Mouse (Mus musculus) G1E (cell line): Measurements from ENCODE around the gene Eid2. TPM values are rescaled to one million over a fixed set of nuclear protein-coding genes. Genes with fewer than 3 reads are reported as not detected.

ENCODE experiments used
- ATAC-seq: 2 replicates; pipeline ENCODE4 v1.8.0; 2016; ENCODE audit warnings: mild to moderate bottlenecking; ENCODE audit not compliant: insufficient number of reproducible peaks, poor library complexity, low FRiP score, severe bottlenecking; ENCODE audit errors: extremely low read depth
- DNase-seq: peaks from one replicate; pipeline ENCODE4 v3.0.0; 2012; ENCODE audit warnings: low spot score
- H3K27me3 ChIP-seq: 2 replicates; pipeline ENCODE4 v1.6.1; 2012; ENCODE audit warnings: mild to moderate bottlenecking, low read length, inconsistent platforms; ENCODE audit not compliant: insufficient read depth
- H3K36me3 ChIP-seq: replicated peaks from 2 replicates; pipeline ENCODE3; 2012; ENCODE audit warnings: mild to moderate bottlenecking, inconsistent platforms
- H3K4me1 ChIP-seq: 2 replicates; pipeline ENCODE4 v1.6.1; 2012; ENCODE audit warnings: low read depth, low read length, inconsistent platforms, mixed read lengths; ENCODE audit not compliant: insufficient read depth
- H3K4me3 ChIP-seq: 2 replicates; pipeline ENCODE4 v1.5.1; 2012; ENCODE audit warnings: low read depth, mild to moderate bottlenecking, inconsistent platforms, low read length, moderate library complexity, mixed read lengths
- H3K9me3 ChIP-seq: replicated peaks from 2 replicates; pipeline ENCODE4 v1.6.1; 2012; ENCODE audit warnings: inconsistent platforms
- CTCF ChIP-seq: IDR thresholded peaks from 2 replicates; pipeline ENCODE4 v1.5.1; 2012; ENCODE audit warnings: low read depth, low read length, inconsistent platforms, mixed read lengths
- GATA1 ChIP-seq: IDR thresholded peaks from 2 replicates; pipeline ENCODE4 v1.6.1; 2012; ENCODE audit warnings: borderline replicate concordance, low read length, inconsistent platforms, mixed read lengths
- GATA2 ChIP-seq: IDR thresholded peaks from 2 replicates; pipeline ENCODE4 v1.6.1; 2012; ENCODE audit warnings: low read depth, low read length, inconsistent platforms, borderline replicate concordance
- POLR2AphosphoS5 ChIP-seq: IDR thresholded peaks from 2 replicates; pipeline ENCODE4 v1.6.1; 2012; ENCODE audit warnings: low read depth, low read length, inconsistent platforms; ENCODE audit not compliant: insufficient replicate concordance
- TAL1 ChIP-seq: conservative IDR thresholded peaks from 2 replicates; pipeline ENCODE4 v1.6.1; 2012; ENCODE audit warnings: low read depth, low read length, inconsistent platforms, mixed read lengths
- polyA plus RNA-seq: library from polyadenylated mRNA; stranded (reverse); fragments of >175 nt; gene quantifications from 2 replicates; pipeline ENCODE4 v1.2.3, GENCODE M21; 2012
- total RNA-seq, 2 experiments: library from RNA; stranded (forward) in 1 of 2; stranded (reverse) in 1 of 2; fragments of 200-1000 nt in 1 of 2; fragments of >200 nt in 1 of 2; fragmentation: Nextera tagmentation in 1 of 2; gene quantifications; 2 replicates each; pipeline ENCODE4 v1.2.3; 2014 to 2017

Eid2 gene
- total and polyA plus RNA-seq, 3 experiments, result 18.0 to 51.7 (median 23.5) TPM

- Histone ChIP-seq H3K4me1 (peaks cover 54% of the 10 kb centered on the region), H3K9me3 (no peaks in the 10 kb centered on the region), H3K4me3 (peak overlapping the region; percentile 95; the same call in 1 of the 2 replicates), H3K27me3 (no peaks in the 10 kb centered on the region), H3K36me3 (peaks cover 72% of the 10 kb centered on the region)
- TF ChIP-seq CTCF (no peak), POLR2AphosphoS5 (no peak), GATA2 (no peak), GATA1 (no peak), TAL1 (no peak)
- DNase-seq, result peak; percentile 68
- peak; percentile 43 for ATAC-seq
Measured at GRCm38 (mm10) chr7:28309737-28310136, 42.1 kb downstream of the Eid2 start.

GRCm38 (mm10) chr7:28311151-28311925 lies 43.7 kb downstream of the Eid2 start:
- no peak for ATAC-seq
- peaks cover 72% of the 10 kb centered on the region for H3K36me3 ChIP-seq
- H3K4me3 ChIP-seq, result peak overlapping the region; percentile 95
- DNase-seq, result peak; percentile 38
- no peaks in the 10 kb centered on the region for H3K27me3 ChIP-seq
- TF ChIP-seq TAL1, result no peak
- no peak for TF ChIP-seq CTCF
- TF ChIP-seq POLR2AphosphoS5, result no peak
- TF ChIP-seq GATA2, result no peak
- no peak for TF ChIP-seq GATA1
- peaks cover 56% of the 10 kb centered on the region for H3K4me1 ChIP-seq
- no peaks in the 10 kb centered on the region for H3K9me3 ChIP-seq

- TF ChIP-seq TAL1, result no peak
- no peak for TF ChIP-seq GATA1
- TF ChIP-seq POLR2AphosphoS5, result no peak
- no peak for TF ChIP-seq CTCF
- TF ChIP-seq GATA2, result no peak
- no peaks in the 10 kb centered on the region for H3K9me3 ChIP-seq
- peak within 1 kb of the TSS; percentile 95 for H3K4me3 ChIP-seq
- ATAC-seq (peak; percentile 93), DNase-seq (peak; percentile 98)
- H3K4me1 ChIP-seq, result peaks cover 53% of the 10 kb centered on the region
- H3K36me3 ChIP-seq, result peaks cover 72% of the 10 kb centered on the region
- no peaks in the 10 kb centered on the region for H3K27me3 ChIP-seq
Measured at GRCm38 (mm10) chr7:28311926-28312543, 44.4 kb downstream of the Eid2 start, which contains the start of gene Timm50. TSS of gene Timm50 (minus strand) at chr7:28312072.

- Histone ChIP-seq H3K9me3 (no peaks in the 10 kb centered on the region), H3K4me1 (peaks cover 19% of the 10 kb centered on the region), H3K27me3 (no peaks in the 10 kb centered on the region), H3K36me3 (peaks cover 92% of the 10 kb centered on the region), H3K4me3 (no peak overlapping the region)
- no peak for TF ChIP-seq GATA2
- no peak for TF ChIP-seq POLR2AphosphoS5
- TF ChIP-seq TAL1, result no peak
- no peak for TF ChIP-seq CTCF
- no peak for TF ChIP-seq GATA1
- ATAC-seq, result no peak
- DNase-seq, result no peak
Measured at GRCm38 (mm10) chr7:28318036-28318435, 50.4 kb downstream of the Eid2 start.

- no peak overlapping the region for H3K4me3 ChIP-seq
- peaks cover 99% of the 10 kb centered on the region for H3K36me3 ChIP-seq
- H3K4me1 ChIP-seq, result peaks cover 18% of the 10 kb centered on the region
- TF ChIP-seq CTCF (no peak), POLR2AphosphoS5 (no peak), GATA2 (no peak), GATA1 (no peak), TAL1 (no peak)
- DNase-seq, result no peak
- H3K9me3 ChIP-seq, result no peaks in the 10 kb centered on the region
- H3K27me3 ChIP-seq, result no peaks in the 10 kb centered on the region
- ATAC-seq, result no peak
Measured at GRCm38 (mm10) chr7:28318714-28319113, 51.0 kb downstream of the Eid2 start.

Other genes with a start within 250 kb of the Eid2 start
- 140 and 154 TPM in 2 replicates for gene Psmc4, start 217.8 kb upstream of the Eid2 start, total RNA-seq (2014; fragmentation: Nextera tagmentation)
- 175 and 188 TPM in 2 replicates for gene Psmc4, start 217.8 kb upstream of the Eid2 start, total RNA-seq (2017)
- 96.9 and 123 TPM in 2 replicates for gene Psmc4, start 217.8 kb upstream of the Eid2 start, polyA plus RNA-seq
- gene Fcgbp, start 196.6 kb upstream of the Eid2 start, total RNA-seq (2014; fragmentation: Nextera tagmentation), result not detected in 2 replicates
- gene Fcgbp, start 196.6 kb upstream of the Eid2 start, total RNA-seq (2017), result 0.06 and 0.27 TPM in 2 replicates
- gene Fcgbp, start 196.6 kb upstream of the Eid2 start, polyA plus RNA-seq, result not detected in 2 replicates
- not detected in 2 replicates for gene 9530053A07Rik, start 138.4 kb upstream of the Eid2 start, total RNA-seq (2014; fragmentation: Nextera tagmentation)
- gene 9530053A07Rik, start 138.4 kb upstream of the Eid2 start, total RNA-seq (2017), result 0.12 and 0.22 TPM in 2 replicates
- not detected in 2 replicates for gene 9530053A07Rik, start 138.4 kb upstream of the Eid2 start, polyA plus RNA-seq
- gene Fbl, start 98.2 kb upstream of the Eid2 start, total RNA-seq (2014; fragmentation: Nextera tagmentation), result 71.4 and 78.3 TPM in 2 replicates
- 122 and 148 TPM in 2 replicates for gene Fbl, start 98.2 kb upstream of the Eid2 start, total RNA-seq (2017)
- gene Fbl, start 98.2 kb upstream of the Eid2 start, polyA plus RNA-seq, result 585 and 591 TPM in 2 replicates
- gene Dyrk1b, start 88.4 kb upstream of the Eid2 start, total RNA-seq (2014; fragmentation: Nextera tagmentation), result 17.5 and 24.8 TPM in 2 replicates
- 7.0 and 7.3 TPM in 2 replicates for gene Dyrk1b, start 88.4 kb upstream of the Eid2 start, total RNA-seq (2017)
- gene Dyrk1b, start 88.4 kb upstream of the Eid2 start, polyA plus RNA-seq, result 43.3 and 47.9 TPM in 2 replicates
- gene Eid2b, start 9.9 kb downstream of the Eid2 start, total RNA-seq (2014; fragmentation: Nextera tagmentation), result 7.3 and 8.9 TPM in 2 replicates
- gene Eid2b, start 9.9 kb downstream of the Eid2 start, total RNA-seq (2017), result 5.4 and 6.3 TPM in 2 replicates
- 17.6 and 20.9 TPM in 2 replicates for gene Eid2b, start 9.9 kb downstream of the Eid2 start, polyA plus RNA-seq
- gene Selenov, start 23.3 kb downstream of the Eid2 start, total RNA-seq (2014; fragmentation: Nextera tagmentation), result not detected in 2 replicates
- gene Selenov, start 23.3 kb downstream of the Eid2 start, total RNA-seq (2017), result 0.12 TPM in 1 of 2 replicates, not detected in the other
- gene Selenov, start 23.3 kb downstream of the Eid2 start, polyA plus RNA-seq, result not detected in 2 replicates
- gene Dll3, start 34.4 kb downstream of the Eid2 start, total RNA-seq (2014; fragmentation: Nextera tagmentation), result 1.2 TPM in 1 of 2 replicates, not detected in the other
- 0.49 TPM in 1 of 2 replicates, not detected in the other for gene Dll3, start 34.4 kb downstream of the Eid2 start, total RNA-seq (2017)
- 0.23 and 0.25 TPM in 2 replicates for gene Dll3, start 34.4 kb downstream of the Eid2 start, polyA plus RNA-seq
- gene Timm50, start 44.2 kb downstream of the Eid2 start, total RNA-seq (2014; fragmentation: Nextera tagmentation), result 107 and 113 TPM in 2 replicates
- 58.3 and 73.9 TPM in 2 replicates for gene Timm50, start 44.2 kb downstream of the Eid2 start, total RNA-seq (2017)
- 184 and 298 TPM in 2 replicates for gene Timm50, start 44.2 kb downstream of the Eid2 start, polyA plus RNA-seq
- gene Supt5, start 70.9 kb downstream of the Eid2 start, total RNA-seq (2014; fragmentation: Nextera tagmentation), result 80.5 and 97.7 TPM in 2 replicates
- 54.7 and 65.6 TPM in 2 replicates for gene Supt5, start 70.9 kb downstream of the Eid2 start, total RNA-seq (2017)
- gene Supt5, start 70.9 kb downstream of the Eid2 start, polyA plus RNA-seq, result 123 and 148 TPM in 2 replicates
- gene Rps16, start 82.8 kb downstream of the Eid2 start, total RNA-seq (2014; fragmentation: Nextera tagmentation), result 848 and 905 TPM in 2 replicates
- gene Rps16, start 82.8 kb downstream of the Eid2 start, total RNA-seq (2017), result 900 and 1,212 TPM in 2 replicates
- gene Rps16, start 82.8 kb downstream of the Eid2 start, polyA plus RNA-seq, result 1,941 and 2,248 TPM in 2 replicates
- 2.9 and 5.2 TPM in 2 replicates for gene Plekhg2, start 104.7 kb downstream of the Eid2 start, total RNA-seq (2014; fragmentation: Nextera tagmentation)
- gene Plekhg2, start 104.7 kb downstream of the Eid2 start, total RNA-seq (2017), result 1.7 and 3.4 TPM in 2 replicates
- 8.0 and 8.2 TPM in 2 replicates for gene Plekhg2, start 104.7 kb downstream of the Eid2 start, polyA plus RNA-seq
- 39.0 and 42.8 TPM in 2 replicates for gene Zfp36, start 112.4 kb downstream of the Eid2 start, total RNA-seq (2014; fragmentation: Nextera tagmentation)
- gene Zfp36, start 112.4 kb downstream of the Eid2 start, total RNA-seq (2017), result 20.4 and 21.3 TPM in 2 replicates
- 25.5 and 28.3 TPM in 2 replicates for gene Zfp36, start 112.4 kb downstream of the Eid2 start, polyA plus RNA-seq
- gene Med29, start 124.8 kb downstream of the Eid2 start, total RNA-seq (2014; fragmentation: Nextera tagmentation), result 15.4 and 21.9 TPM in 2 replicates
- 17.7 and 21.0 TPM in 2 replicates for gene Med29, start 124.8 kb downstream of the Eid2 start, total RNA-seq (2017)
- gene Med29, start 124.8 kb downstream of the Eid2 start, polyA plus RNA-seq, result 11.2 and 14.8 TPM in 2 replicates
- gene Paf1, start 125.1 kb downstream of the Eid2 start, total RNA-seq (2014; fragmentation: Nextera tagmentation), result 66.6 and 68.5 TPM in 2 replicates
- gene Paf1, start 125.1 kb downstream of the Eid2 start, total RNA-seq (2017), result 69.1 and 96.2 TPM in 2 replicates
- gene Paf1, start 125.1 kb downstream of the Eid2 start, polyA plus RNA-seq, result 103 and 170 TPM in 2 replicates
- 38.5 and 40.1 TPM in 2 replicates for gene Gmfg, start 169.6 kb downstream of the Eid2 start, total RNA-seq (2014; fragmentation: Nextera tagmentation)
- 249 and 272 TPM in 2 replicates for gene Gmfg, start 169.6 kb downstream of the Eid2 start, total RNA-seq (2017)
- gene Gmfg, start 169.6 kb downstream of the Eid2 start, polyA plus RNA-seq, result 7.9 and 8.4 TPM in 2 replicates
- gene Lrfn1, start 184.1 kb downstream of the Eid2 start, total RNA-seq (2014; fragmentation: Nextera tagmentation), result not detected in 2 replicates
- gene Lrfn1, start 184.1 kb downstream of the Eid2 start, total RNA-seq (2017), result 0.11 TPM in 1 of 2 replicates, not detected in the other
- gene Lrfn1, start 184.1 kb downstream of the Eid2 start, polyA plus RNA-seq, result 0.02 and 0.03 TPM in 2 replicates
- gene Ifnl2, start 242.6 kb downstream of the Eid2 start, total RNA-seq (2014; fragmentation: Nextera tagmentation), result not detected in 2 replicates
- gene Ifnl2, start 242.6 kb downstream of the Eid2 start, total RNA-seq (2017), result 0.27 TPM in 1 of 2 replicates, not detected in the other
- not detected in 2 replicates for gene Ifnl2, start 242.6 kb downstream of the Eid2 start, polyA plus RNA-seq